In the genomic region with DNA sequence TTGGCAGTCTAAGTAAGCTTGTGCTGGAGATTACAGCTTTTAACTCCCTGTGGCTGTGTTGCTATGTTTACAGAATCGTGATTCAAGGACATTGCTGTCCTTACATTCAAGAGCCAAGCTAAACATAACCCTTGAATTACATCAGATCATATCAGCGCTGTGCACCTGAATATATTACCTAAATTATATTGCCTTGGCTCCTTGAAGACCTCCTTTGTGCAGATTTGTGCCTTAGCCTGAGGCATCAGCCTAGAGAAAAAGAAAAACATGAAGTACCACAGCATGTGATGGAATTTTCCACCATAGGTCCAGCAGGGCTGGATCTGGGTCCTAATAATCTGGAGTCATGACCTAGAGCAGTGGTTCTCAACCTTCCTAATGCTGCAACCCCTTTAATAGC, we compare ENCODE assay signal across 24 mouse cellular contexts.
"Had no signal": no experiment of that assay in that cellular context is flagged by ENCODE, and none has a peak within 500 bp of the region (broad histone marks: within the 10 kb centered on the region; RNA-seq: fewer than 3 reads in every experiment).

No protein-coding gene starts in this region.

- DNase-seq: gastrocnemius, adult 2 months; gastrocnemius, postnatal 10 days; gastrocnemius, postnatal 25 days; heart, adult 18-20 months; heart, postnatal 10 days; heart, postnatal 4 days; liver; liver, embryonic 13.5 days; liver, postnatal 0 days had no signal

- H3K9ac ChIP-seq: heart, embryonic 12.5 days; hindbrain, embryonic 12.5 days; hindbrain, embryonic 14.5 days; intestine, embryonic 15.5 days; limb, embryonic 12.5 days; liver, embryonic 13.5 days; liver, embryonic 15.5 days; liver, postnatal 0 days had no signal

- H3K27ac ChIP-seq: gastrocnemius, adult 2 months; heart, embryonic 10.5 days; hindbrain, embryonic 10.5 days; hindbrain, embryonic 12.5 days; hindbrain, embryonic 14.5 days; intestine, embryonic 15.5 days; layer of hippocampus, adult 2 months; left cerebral cortex, adult 2 months; limb, embryonic 10.5 days; limb, embryonic 12.5 days; liver, embryonic 13.5 days; liver, embryonic 15.5 days had no signal

- H3K9me3 ChIP-seq: heart, embryonic 10.5 days; heart, embryonic 12.5 days; hindbrain, embryonic 10.5 days; hindbrain, embryonic 12.5 days; intestine, embryonic 15.5 days; limb, embryonic 10.5 days; limb, embryonic 12.5 days; liver, embryonic 13.5 days; liver, embryonic 15.5 days had no signal

- H3K4me3 ChIP-seq: gastrocnemius, adult 2 months; heart, embryonic 10.5 days; heart, embryonic 12.5 days; hindbrain, embryonic 10.5 days; hindbrain, embryonic 12.5 days; intestine, embryonic 15.5 days; layer of hippocampus, adult 2 months; left cerebral cortex, adult 2 months; limb, embryonic 10.5 days; limb, embryonic 12.5 days; liver, embryonic 13.5 days; liver, embryonic 15.5 days had no signal

- H3K36me3 ChIP-seq: heart, embryonic 10.5 days; heart, embryonic 12.5 days; hindbrain, embryonic 10.5 days; hindbrain, embryonic 12.5 days; intestine, embryonic 15.5 days; limb, embryonic 10.5 days; limb, embryonic 12.5 days; liver, embryonic 13.5 days; liver, embryonic 15.5 days had no signal

- H3K27me3 ChIP-seq: heart, embryonic 12.5 days; hindbrain, embryonic 12.5 days; intestine, embryonic 15.5 days; limb, embryonic 12.5 days; liver, embryonic 13.5 days; liver, embryonic 15.5 days had no signal

- ATAC-seq: forebrain, embryonic 16.5 days; hindbrain, embryonic 16.5 days; inflammation-experienced regulatory T-cells, adult 6 months; intestine, embryonic 15.5 days; intestine, postnatal 0 days; liver, postnatal 0 days had no signal

- H3K4me1 ChIP-seq: hindbrain, embryonic 10.5 days; hindbrain, embryonic 12.5 days; intestine, embryonic 15.5 days; limb, embryonic 10.5 days; limb, embryonic 12.5 days; liver, embryonic 13.5 days; liver, embryonic 15.5 days had no signal

- H3K4me2 ChIP-seq: heart, embryonic 12.5 days; hindbrain, embryonic 12.5 days; hindbrain, embryonic 14.5 days; intestine, embryonic 15.5 days; limb, embryonic 12.5 days; liver, embryonic 13.5 days; liver, embryonic 15.5 days had no signal
